Mouse (Mus musculus) megakaryocyte, embryonic 14.5 days (primary cell): ENCODE measurements around the gene Ctsl.

ENCODE experiments used
- FLI1 ChIP-seq: IDR thresholded peaks from 2 replicates; pipeline ENCODE4 v1.6.1; 2012; ENCODE audit warnings: low read length, inconsistent platforms, mixed read lengths
- GATA1 ChIP-seq: IDR thresholded peaks from 3 replicates; pipeline ENCODE4 v1.6.1; 2012; ENCODE audit warnings: mixed read lengths, low read length, inconsistent platforms, borderline replicate concordance

DNA sequence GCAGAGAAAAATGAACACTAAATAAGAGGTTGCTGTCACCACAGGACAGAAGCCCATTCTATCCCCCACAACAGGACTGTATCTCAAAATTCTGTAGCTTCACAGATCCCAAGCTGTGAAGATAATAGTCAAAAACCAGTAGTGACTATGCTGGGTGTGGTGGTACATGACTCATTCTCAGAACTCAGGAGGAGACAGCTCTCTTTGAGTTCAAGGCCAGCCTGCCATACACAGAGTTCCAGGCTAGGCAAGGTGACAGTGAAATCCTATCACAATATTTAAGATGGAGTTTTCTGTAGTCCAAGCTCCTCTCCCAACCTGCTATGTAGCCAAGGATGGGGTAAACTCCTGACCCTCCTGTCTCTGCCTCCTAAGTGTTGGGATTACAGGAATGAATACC lies 5.4 kb downstream of the Ctsl start:
- no peak for TF ChIP-seq FLI1
- no peak for TF ChIP-seq GATA1
